Mouse (Mus musculus): ENCODE results near the gene Cpd.
A peak's percentile ranks its signal among the peaks of the same experiment; 100 is the strongest.
"Not testable (repeated sequence)": the region's sequence is repeated elsewhere in the genome, so short reads cannot be mapped to it uniquely, and the experiment has no call there.

Cpd gene

GRCm38 (mm10) chr11:76847354-76847753 is 536 bp upstream of the Cpd start:
- no peak for DNase-seq (ENCODE audit: low spot score in 2 of 2)

DNA sequence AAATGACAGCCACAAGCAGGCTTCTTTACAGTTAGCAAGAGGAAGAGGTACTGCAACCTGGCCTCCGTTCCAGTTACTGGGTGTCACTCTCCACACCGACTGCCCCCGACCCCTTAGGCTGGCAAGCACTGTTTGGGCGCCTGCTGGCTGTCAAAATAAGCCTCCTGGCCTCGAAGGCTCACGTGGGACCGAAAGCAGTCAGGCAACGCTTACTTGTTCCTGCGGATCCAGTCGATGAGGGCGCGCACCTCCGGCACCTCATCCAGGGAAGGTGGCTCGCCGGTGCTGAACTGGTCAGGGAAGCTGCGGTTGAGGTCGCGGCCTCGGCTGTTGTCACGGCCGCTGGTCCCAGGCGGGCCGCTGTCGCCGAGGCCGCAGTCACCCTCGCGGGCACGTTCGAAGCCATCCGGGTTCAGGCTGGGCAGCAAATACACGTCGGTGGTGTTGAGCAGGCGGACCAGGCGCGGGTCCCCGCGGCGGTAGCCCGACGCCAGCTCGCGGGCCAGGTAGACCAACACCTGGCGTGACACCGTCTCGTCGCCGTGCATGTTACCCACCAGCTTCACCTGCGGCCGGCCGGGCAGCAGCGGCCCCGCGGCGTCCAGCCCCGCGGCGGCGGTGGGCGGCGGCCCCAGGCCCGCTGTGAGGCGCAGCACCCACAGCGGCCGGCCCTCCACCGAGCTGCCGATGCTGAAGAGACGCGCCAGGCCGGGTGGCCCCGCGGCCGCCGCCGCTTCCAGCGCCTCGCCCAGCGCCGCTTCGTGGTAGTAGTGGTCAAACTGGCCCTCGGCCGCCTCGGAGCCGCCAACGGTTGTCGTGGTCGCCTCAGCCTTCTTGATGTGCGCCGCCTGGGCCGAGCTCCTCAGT is 574 bp downstream of the Cpd start:
- peak in 1 of 2 experiments; percentile 9 for DNase-seq (ENCODE audit: low spot score in 2 of 2)

DNA sequence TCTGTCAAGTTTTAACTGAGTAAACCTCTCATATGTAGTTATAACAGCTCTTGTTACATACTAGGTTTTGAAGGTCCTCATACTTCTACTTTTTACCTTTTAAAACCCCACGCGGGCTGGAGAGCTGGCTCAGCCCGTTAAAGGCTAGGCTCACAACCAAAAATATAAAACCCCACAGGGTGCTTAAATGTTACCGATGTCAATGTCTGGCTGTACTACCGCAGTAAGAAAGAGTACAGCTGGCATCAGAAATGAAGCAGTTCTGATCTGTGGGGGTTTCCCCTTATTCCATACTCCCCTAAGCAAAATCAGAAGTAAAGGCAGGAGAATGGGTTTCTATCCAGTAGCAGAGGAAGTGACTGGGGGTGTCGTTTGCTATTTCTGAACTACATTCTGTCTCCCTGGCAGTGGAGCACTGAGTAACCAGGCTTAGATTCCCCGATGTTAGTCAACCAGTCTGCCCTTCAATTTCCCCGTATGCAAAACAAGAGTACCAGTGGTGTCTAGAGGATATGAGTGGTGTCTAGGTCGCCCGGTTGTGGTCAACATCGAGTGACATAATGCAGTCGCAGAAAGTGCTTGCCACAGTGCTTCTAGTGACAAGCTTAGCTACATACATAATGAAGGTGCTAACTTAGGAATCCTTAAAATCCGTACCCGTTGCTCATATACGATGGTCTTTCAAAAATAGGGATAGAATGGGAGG is 1.4 kb downstream of the Cpd start:
- DNase-seq (ENCODE audit: low spot score in 2 of 2) = peak in 1 of 2 experiments; percentile 14

DNA sequence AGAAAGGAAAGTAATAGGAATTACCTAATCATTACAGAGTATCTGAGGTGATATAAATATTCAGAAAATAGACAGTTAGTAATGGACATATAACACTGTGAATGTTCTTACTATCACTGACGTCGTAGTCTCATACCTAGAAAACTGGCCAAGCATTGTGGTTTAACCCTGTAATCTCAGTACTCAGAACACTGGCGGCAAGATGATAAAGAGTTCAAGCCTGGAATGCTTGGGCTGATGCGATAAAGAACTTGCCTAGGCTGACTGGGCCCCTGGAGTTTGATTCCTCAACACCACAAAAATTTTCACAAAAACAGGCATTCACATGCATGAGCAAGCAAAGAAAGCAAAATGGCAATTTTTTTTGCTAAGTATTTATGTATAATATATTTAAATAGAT is 8.2 kb downstream of the Cpd start:
- DNase-seq (ENCODE audit: low spot score in 2 of 2) = no peak

DNA sequence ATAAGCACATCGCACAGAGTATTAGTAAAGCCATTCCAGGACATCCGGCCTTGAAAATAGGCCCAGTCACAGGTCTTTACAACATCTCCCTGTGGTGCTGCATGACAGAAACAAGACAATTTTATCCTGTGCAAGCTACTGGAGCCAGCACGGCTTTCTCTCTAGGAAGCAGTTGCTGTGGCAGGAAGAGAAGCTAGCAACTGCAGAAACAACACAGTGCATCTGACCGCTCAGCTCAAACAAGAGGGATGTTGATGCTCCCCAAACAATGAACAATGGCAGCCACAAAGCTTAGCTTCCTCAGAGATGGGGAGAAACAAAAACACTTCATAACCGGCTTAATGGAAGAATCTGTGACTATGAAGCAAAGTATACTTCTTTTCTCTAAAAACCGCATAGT is 10.5 kb downstream of the Cpd start:
- no peak for DNase-seq (ENCODE audit: low spot score in 2 of 2)

- no peak for DNase-seq (ENCODE audit: low spot score in 2 of 2)
Observed at GRCm38 (mm10) chr11:76835868-76836267, 10.9 kb downstream of the Cpd start.

DNA sequence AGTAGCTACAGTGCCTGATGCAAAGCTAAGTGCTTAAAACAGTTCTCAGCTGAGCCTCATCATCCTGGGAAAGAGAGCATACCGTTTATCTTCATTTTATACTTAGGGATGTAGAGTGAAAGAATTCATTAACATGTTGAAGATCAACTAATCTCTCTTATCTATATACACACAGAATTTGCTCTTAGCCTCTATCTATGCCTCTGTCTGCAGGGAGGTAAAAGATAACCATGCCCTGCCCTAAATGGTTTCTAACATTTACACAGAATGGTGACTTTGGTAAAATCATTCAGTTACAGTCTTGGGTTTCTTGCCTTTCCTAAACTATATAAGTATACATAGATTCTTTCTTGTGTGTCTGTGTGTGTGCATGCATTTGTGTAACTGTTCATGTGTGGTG is 12.2 kb downstream of the Cpd start:
- no peak for DNase-seq (ENCODE audit: low spot score in 2 of 2)

GRCm38 (mm10) chr11:76824885-76825265 is 21.9 kb downstream of the Cpd start:
- DNase-seq (ENCODE audit: low spot score in 2 of 2) = no peak

DNA sequence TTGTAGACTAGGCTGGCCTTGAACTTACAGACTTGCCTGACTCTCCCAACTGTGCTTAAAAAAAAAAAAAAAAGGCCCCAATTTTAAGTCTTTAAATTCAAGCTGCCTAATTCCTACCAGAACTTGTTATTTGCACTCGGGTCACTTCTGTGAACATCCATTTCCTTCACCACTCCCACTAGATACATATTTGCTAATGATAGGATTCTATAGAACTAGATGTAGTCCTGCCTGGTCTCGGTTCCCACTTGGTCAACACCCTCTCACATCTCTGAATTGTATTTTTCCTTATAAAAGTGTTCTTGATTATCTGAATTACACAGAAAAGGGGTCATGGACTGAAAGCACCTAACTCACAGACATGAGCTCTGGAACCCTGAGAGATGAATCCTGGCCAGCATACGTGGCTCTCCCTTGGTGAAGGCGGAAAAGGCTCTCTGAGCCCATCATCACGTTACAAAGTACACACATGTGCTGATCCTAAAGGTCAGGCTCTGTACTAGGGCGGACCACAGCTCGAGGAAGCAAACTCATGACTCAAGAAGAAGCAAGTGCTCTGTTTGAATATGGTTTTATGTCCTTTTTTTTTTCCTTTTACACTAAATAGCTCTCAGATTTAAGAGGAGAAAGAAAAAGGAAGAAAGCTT is 22.5 kb downstream of the Cpd start:
- DNase-seq (ENCODE audit: low spot score in 2 of 2) = no peak

DNA sequence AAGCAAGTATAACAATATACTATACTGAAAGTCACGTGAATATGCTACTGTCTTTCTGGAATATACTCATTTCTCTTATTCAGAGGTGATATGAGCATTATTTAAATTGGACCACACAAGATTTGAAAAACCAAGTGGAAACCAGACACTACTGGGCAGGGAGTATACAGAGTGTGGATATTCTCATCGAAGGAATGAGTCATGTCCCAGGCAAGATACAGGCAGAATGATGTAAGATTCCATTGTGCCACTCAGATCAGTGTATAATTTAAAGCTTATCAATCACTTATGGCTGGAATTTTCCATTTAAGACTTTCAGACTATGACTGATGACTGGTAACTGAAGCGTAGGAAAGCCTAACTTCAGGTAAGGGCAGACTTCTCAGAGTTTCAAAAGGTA is 23.2 kb downstream of the Cpd start:
- no peak for DNase-seq (ENCODE audit: low spot score in 2 of 2)

DNA sequence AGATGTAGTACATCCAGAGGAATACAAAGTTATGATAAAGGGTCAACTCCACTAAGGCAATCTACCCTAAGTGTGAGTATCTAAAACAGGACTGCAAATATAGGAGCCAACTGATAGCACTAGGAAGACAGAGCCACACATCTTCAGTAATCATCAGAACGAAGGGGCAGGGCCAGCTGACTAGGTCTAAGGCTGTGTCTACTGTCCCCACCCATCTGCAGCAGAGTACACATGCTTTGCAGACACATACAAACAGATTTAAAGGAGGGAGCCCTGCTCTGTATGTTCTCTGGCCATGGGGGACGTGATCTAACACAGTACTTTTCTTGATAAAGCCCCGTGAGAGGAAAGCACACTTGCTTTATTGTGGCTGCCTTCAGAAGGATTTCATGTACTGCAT is 25.5 kb downstream of the Cpd start:
- DNase-seq (ENCODE audit: low spot score in 2 of 2) = no peak

- no peak for DNase-seq (ENCODE audit: low spot score in 2 of 2)
Observed at GRCm38 (mm10) chr11:76817664-76818063, 29.2 kb downstream of the Cpd start.

DNA sequence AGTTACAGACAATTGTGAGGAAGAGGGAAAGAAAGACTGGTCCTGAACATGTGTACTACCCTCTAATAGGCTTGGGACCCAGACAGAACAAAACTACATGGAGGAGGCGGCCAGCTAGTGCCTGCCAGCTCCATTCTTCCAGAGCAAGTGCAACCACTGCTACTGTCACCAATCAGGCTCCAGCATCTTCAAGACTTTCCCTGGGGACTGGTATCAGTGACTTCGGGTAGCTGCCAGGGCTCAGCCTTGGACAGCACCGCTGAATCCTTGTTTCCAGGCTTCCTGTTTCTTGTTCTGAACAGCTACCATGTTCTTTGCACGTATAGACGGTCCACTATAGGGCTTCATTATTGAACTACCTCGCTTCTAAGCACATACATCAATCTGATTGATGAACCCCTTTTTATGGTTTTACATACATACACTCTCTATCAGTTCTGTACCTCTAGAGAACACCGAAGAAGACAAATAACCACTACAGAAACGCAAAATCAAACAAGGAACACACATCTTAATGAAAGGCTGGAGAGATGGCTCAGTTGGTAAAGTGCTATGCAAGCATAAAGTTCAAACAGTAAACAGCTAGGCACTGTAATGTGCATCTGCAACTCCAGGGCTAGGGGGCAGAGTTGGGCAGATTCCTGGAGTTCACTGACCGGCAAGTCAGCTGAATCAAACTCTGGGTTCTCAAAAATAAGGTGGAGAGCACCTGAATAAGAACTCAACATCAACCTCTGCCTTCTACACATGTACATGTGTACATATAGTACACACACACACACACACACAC is 35.9 kb downstream of the Cpd start:
- DNase-seq (ENCODE audit: low spot score in 2 of 2) = no peak

- DNase-seq (ENCODE audit: low spot score in 2 of 2) = no peak
Observed at GRCm38 (mm10) chr11:76809450-76809849, 37.4 kb downstream of the Cpd start.

DNA sequence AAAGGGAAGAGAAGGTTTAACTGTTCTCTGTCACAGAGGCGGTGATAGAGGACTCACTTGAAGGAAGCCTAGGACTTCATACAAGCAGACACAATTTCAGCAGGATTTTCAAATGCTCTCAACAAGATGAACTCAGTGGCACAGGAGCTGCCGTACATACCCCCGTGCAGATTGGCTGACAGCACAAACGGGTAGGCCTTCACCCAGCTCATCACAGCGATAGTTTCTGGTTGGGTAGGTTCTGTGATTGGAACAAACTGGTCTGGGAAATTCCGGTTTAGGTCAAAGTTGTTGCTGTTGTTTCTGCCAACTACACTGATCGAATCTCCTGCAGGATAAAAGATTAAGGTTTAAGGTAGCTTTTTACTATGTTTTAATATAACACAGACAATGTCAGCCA is 38.3 kb downstream of the Cpd start:
- DNase-seq (ENCODE audit: low spot score in 2 of 2) = no peak

- DNase-seq (ENCODE audit: low spot score in 2 of 2) = no peak
Observed at GRCm38 (mm10) chr11:76807007-76807679, 39.7 kb downstream of the Cpd start.

DNA sequence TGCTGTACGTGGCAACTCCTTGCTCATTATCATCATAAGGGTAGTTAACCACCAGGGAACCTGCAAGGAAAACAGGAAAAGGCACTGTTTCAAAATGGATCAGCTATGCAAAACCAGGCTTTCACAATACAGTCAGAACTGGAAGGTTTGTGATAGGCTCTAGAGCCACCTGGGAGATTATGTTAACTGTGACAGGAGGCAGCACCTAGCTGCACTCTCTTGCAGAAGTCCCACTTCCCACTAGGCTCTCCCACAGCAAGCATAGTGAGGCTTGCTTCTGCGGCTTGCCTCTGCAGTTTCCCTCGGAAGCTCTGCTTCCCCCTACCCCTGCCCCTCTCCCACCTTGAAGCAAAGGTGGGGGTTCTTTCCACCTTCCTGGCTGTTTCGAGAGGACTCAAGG is 40.8 kb downstream of the Cpd start:
- DNase-seq (ENCODE audit: low spot score in 2 of 2) = no peak

DNA sequence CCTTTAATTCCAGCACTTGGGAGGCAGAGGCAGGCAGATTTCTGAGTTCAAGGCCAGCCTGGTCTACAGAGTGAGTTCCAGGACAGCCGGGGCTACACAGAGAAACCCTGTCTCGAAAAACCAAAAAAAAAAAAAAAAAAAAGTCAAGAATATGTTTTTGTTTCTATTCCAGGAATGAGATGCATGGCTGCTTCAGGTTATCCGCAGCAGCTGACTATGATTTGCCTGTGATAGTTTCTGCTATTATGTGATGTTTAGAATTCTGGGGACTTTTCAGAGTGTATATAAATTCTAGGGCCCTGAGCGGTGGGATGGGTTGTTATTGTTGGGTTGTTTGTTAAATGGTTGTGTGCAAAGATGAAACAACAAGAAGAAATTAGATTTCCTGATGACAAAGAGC is 41.7 kb downstream of the Cpd start:
- not testable (repeated sequence) for DNase-seq (ENCODE audit: low spot score in 2 of 2)

DNA sequence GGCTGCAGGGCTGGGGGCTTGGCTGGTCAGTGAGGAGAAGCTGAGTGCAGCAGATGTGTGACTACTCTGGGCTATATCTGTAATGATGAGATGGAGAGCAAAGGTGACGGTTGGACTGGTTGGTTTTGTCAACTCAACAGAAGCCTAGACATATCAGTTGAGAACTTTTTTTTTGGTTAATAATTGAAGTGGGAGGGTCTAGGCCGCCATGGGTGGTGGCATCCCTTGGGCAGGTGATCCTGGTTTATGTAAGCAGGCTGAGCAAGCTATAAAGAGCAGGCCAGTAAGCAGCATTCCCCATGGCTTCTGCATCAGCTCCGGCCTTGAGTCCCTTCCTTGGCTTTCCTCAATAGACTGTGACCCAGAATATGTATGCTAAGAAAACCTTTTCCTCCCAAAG is 43.6 kb downstream of the Cpd start:
- no peak for DNase-seq (ENCODE audit: low spot score in 2 of 2)

GRCm38 (mm10) chr11:76797236-76797635 is 49.6 kb downstream of the Cpd start:
- DNase-seq (ENCODE audit: low spot score in 2 of 2) = no peak

- DNase-seq (ENCODE audit: low spot score in 2 of 2) = no peak
Observed at GRCm38 (mm10) chr11:76795326-76795725, 51.5 kb downstream of the Cpd start.
